Mouse (Mus musculus) heart, postnatal 4 days (tissue): ENCODE results near the gene Crk. TPM values are rescaled to one million over a fixed set of nuclear protein-coding genes. Genes with fewer than 3 reads are reported as not detected.

Source experiments
- DNase-seq: peaks from one replicate; pipeline ENCODE4 v3.0.0; 2021
- total RNA-seq, 2 experiments: library from RNA; stranded (reverse); gene quantifications; 2 replicates each; pipeline ENCODE4 v1.2.3; 2021

Gene Crk
- total RNA-seq: 100 to 1,000 TPM; 117 to 123 TPM

DNA sequence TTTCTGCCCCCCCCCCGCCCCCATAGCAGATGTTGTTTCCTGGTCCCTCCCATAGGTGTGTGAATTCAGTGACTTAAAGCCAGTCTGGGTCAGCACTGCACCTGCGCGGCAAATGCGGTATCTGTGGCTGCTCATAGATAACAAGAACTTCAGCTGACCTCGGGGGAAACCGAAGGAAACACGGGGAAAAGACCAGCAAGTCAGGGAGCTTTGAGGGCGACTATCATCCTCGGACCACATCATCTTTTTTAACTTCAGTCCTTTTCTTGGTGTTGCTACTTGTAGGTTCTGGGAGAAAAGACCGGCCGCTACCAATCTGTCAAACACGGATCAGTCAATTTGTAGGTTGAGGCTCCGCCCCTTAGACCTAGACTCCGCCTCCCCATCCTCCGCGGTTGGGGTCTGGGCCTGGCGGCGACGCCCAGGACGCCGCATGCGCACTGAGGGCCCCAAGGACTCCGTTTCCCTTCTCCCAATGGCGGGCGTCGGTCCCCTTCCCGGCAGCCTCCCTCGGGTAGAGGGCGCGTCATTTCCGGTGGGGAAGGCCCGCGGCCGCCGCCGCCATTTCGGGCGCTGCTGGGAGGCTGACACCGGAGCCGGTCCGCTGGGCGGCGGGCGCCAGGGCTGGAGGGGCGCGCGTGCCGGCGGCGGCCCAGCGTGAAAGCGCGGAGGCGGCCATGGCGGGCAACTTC is at the start of gene Crk:
Gene Crk, plus strand, starts transcription at position 513 of the 692 bp plus-strand sequence.
- DNase-seq: peak; percentile 99

DNA sequence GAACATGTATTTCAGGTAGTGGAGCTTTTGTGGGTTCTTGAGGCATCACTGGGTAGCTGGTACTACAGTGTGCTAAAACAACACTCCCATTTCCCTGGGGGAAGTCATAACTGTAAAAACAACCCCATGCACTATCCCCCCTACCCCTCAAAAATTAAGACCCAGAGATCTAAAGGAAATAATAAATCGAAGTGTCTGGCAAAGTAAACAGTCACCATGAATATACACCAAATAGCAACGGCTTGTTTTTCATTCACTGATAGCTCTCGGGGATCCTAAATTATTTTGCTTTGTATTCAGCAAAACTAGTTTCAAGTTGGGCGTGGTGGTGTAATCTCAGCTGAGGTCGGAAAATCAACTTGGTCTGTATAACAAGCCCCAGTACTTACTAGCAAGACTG is 49.0 kb upstream of the Crk start:
- DNase-seq: no peak

DNA sequence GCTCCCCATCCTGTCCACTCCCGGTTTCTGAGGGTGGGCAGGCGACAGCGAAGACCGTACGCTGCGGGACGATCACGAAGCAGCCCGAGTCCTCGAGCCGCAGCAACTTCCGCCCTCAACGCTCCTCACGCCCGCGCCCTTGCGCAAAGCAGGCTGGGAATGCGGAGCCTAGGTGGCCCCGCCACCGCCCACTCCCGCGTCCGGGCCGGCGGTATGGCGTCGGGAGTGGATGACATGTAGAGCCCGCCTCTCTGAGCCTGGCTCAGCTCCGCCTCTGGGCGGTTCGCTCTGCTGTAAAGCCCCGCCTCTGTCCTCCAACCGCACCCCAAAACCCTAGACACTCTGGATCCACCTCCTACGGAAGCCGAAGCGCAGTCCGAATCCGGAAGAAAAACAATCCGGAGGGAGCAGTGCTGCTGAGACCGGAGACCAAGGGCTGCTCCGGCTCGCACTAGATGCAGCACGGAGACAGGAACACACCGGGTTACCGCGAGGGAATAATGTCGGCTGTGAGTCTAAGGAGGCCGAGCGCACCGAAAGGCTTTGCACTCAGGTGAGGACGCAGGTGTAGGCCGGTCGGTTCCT is 48.3 kb upstream of the Crk start, which contains the start of gene Inpp5k:
Gene Inpp5k, plus strand, starts transcription at position 344 of the 585 bp plus-strand sequence.
- peak; percentile 96 for DNase-seq

DNA sequence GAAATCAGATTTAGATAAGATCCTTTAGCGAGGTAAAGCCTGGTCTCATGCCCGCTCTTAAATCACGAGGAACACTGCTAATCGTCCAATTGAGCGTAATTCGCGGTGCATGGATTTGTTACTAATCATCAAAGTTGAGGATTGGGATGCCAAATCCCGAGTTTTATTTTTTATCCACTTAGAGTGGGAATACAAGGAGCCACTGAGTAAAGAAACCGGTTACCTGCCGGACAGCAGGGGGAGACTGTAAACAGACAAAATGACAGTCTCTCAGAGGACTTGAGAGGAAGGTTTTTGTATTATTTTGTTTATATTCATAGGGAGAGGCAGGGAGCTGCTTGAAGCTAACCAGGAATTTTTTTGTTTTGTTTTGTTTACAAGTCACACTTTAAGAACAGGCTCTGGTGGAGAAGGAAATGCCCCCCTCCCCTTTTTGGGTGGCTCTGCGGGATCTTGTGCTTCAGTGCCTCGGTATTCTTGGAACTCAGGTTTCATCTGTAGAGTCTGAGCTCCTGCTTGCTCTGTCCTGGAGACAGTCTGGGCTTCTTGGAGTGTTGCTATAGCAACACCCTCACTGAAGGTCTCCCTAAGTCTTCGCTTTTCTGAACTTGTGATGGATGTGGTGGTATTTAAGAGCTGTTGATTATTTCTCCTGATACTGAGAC is 47.4 kb upstream of the Crk start:
- DNase-seq: no peak

DNA sequence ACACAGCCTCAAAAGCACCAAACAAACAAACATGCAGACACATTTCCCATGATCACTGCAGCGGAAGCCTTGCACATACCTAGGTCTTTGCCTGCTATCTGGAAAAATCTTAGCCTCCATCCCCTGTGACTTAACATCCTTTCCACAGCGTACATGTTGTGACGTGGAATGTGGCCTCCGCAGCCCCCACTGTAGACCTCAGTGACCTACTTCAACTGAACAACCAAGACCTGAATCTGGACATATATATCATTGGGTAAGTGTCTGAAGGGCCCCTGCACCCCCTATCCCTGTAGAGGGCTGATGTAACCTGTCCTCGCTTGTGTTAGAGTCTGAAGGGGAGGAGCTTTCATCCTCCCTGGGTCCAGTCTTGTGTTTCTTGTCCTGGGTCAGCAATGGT is 46.1 kb upstream of the Crk start:
- DNase-seq: no peak

DNA sequence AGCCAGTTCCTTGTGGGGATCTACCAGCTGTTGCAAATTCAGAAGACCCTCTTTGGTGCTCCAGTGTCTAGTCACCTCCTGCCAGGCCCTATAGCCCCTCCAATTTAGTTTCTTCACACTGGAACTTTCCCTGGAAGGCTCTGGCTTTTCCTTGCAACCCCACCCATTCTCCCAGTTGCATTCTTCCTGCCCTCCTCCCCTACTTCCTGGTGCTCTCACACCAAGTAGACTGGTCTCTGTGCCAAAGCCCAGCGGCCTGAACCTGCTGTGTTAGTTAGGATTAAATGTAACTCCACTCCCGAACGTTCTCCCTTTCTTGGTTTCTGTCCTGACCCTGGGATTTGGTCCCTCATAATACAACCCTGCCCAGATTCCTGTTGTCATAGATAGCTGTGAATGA is 44.3 kb upstream of the Crk start:
- DNase-seq: no peak

DNA sequence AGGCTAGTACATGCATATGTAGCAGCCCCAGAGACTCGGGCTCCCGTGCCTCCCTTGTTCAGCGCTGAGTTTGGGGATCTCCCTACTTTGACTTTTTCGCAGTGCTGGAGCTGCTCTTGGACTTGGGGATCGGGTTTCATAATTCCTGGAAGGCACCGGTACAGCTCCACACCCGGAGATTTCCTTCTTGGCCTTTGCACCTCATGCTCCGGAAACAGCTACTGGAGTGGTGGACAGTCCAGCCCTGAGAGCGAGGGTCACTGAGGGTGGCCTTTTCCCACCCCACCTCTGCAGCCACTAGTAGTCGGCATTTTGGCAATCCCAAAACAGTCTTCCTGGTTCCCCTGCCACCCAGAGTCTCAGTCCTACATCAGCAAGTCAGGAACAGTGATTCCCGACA is 43.7 kb upstream of the Crk start:
- DNase-seq: no peak

DNA sequence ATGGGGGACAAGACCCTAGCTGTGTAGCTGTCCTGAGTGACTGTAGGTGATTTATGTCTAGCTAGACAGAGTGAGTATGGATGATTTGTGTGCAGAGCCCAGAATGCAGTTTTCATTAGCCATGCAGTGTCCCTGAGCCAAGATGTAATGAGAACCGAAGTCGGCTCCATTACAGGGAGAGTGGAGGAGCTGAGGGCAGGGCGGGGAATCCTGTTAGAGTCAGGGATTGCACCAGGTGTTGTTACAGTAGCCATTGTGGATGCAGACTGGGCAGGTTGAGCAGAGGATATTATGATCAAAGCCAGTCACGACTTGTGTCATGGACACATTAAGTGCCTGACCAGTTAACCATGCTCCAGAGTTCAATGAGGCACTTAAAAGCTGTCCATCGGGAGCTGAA is 35.7 kb upstream of the Crk start:
- DNase-seq: no peak

DNA sequence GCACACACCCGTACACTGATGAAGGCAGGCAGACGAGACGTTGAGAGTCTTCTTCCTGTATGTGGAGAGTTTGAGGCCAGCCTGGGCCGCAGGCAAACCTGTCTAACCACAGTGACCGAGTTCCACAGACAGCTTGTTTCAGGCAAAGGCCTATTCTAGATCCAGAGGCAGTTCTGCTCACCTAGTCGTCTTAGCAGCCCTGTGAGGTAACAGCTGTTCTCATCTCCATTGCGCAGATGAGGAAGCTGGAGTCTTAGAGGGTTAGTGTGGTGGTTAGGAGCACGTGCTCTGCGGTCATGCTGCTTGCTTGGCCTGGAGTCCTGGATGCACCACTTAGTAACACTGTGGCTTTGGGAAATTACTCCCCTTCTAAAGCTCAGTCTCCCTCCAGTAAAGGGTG is 34.4 kb upstream of the Crk start:
- no peak for DNase-seq

DNA sequence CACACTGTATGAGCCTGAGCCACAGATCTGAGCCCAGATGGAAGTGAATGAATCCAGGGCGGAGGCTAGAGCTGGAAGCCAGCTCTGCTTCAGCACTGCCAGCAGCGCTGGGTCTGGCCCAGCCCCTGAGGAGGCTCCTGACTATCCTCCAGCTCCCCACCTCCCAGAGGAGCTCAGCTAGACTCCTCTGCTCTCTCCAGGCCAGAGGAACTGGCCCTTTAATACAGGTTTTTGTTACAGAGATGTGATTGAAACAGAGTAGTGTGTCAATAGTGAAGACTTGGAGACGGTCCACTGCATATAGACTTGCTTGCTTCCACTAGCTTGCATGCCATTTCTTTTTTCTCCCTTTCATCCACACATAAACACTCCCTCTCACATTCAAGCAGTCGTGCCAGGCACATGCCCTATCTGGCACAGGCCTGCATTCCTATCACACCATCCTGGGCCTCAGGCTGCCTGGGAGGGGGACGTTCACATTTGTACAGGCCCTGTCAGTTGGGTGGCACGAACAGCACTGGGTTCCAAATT is 31.3 kb upstream of the Crk start:
- DNase-seq: peak; percentile 72

DNA sequence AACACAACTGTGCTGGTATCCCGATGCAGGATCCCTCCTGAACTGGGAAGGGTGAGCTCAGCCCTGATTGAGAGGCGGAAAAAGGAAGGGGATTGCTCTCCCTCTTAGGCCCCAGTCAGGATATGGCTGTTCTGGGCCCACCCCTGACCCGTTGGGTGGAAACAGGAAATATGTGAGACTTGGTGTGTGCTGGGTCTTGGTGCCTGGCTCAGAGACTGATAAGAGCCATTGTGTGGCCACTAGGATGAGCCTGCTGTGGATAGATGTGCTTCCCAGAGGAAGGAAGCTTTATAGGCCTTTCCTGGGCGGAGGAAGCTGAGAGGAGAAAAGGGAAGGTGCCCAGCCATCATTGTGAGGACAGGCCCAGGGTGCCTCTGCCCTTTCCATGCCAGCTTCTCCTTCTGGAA is 29.9 kb upstream of the Crk start:
- DNase-seq: peak; percentile 60

DNA sequence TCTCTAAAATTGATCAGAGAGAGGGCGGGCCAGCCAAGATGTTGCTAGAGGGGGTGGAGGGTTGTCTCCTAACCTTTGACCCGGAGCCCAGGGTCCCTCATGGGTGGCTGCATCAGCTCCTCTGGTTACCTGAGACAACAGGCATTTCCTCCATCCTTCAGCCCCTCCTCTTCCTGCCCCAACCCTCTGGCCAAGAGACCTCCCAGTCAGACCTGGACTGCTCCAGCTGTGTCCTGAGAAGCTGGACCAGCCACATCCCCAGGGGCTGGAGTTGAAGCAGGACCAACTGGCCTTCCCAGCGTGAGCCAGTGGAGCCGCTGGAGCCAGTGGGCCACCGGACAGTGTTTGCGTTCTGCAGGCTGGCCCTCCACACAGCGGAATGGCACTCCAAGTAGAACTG is 28.7 kb upstream of the Crk start, which contains the start of gene Myo1c:
Gene Myo1c, plus strand, starts transcription at position 194 of the 400 bp plus-strand sequence.
- DNase-seq: peak; percentile 75

DNA sequence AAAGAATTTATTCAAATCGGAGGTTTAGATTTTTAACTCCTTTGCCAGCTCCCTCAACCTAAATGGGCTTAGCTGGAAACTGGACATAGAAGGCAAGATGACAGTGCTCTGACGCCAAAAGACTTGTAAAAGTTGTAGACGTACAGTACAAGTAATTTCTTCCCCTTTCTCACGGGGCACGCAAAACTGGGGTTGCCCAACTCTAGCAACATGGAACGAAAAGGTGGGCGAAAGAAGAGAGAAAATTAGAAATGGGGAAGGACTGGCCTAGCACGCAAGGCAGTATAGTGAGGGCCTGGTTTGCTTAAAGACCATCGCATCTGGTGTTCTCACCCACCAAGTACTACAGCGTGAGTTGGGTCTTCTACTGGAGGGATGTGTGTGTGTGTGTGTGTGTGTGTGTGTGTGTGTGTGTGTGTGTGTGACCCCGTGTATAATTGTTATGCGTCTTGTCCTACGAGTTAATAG is 28.1 kb upstream of the Crk start:
- DNase-seq: no peak

DNA sequence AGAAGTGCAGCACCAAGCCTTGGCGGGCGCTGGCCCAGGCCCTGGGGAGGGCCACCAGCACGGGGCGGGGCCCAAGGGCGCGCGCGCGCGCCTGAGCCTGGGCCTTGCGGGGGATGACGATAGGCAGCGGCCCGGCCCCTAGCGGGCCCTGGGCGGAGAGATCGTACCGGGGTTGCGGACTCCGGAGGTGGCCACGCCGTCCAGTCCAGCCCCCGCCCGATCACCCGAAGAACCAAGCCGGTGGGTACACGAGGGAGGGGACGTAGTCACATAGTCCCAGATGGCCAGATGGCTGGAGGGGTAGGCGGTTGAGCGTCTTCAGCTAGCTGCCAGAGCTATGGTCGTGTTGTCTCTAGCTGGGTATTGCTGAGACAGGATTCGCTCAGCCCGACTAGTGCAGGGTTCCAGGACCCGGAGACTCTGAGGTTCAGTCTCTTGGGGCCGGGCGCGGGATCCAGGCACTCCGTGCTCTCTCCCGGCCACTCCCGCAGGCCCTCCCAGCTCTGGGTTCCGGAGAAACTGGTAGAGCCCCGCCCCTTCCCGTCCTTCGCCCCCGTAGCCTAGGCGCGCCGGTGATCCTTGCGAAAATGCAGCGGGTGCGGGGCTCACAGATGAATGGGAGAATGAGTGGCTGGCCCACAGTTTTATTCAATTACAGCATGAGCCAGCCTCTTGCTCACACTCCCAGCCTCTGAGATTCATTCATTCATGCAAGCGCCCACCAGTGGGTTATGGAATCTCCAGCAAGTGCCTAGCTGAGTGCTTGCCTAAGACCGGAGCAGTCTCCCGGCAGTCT is 27.4 kb upstream of the Crk start:
- DNase-seq: peak; percentile 88

DNA sequence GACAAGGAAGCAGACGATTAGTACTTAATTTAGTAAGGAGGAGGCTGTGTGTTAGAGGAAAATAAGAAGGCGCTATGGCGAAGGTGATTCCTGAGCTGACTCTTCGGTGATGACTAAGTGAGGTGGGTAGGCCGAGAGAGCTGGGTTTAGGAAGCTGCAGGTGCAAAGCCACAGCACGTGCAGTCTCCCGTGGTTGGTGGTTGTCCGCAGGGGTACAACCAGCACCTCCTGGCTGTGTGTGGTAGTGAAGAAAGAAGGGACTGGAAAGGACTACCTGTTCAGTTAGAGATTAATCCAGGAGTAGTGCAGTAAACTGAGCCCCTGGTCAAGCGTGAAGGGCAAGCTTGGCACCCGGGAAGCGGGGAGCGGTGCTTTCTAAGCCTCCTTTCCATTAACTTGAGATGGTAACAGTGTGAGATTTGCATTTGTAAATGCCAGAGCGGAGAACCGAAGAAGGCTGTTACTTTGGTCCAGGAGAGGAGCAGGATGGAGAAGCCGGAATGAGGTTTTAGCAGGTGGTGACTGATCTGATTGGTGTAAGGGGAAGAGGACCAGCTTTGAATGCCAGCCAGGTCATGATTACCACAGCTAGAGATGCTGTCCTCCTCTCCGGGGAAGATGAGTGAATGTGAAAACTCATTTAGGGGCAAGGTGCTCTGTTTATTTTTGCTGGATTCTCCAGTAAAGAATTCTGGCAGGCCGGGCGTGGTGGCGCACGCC is 26.7 kb upstream of the Crk start:
- DNase-seq: no peak

DNA sequence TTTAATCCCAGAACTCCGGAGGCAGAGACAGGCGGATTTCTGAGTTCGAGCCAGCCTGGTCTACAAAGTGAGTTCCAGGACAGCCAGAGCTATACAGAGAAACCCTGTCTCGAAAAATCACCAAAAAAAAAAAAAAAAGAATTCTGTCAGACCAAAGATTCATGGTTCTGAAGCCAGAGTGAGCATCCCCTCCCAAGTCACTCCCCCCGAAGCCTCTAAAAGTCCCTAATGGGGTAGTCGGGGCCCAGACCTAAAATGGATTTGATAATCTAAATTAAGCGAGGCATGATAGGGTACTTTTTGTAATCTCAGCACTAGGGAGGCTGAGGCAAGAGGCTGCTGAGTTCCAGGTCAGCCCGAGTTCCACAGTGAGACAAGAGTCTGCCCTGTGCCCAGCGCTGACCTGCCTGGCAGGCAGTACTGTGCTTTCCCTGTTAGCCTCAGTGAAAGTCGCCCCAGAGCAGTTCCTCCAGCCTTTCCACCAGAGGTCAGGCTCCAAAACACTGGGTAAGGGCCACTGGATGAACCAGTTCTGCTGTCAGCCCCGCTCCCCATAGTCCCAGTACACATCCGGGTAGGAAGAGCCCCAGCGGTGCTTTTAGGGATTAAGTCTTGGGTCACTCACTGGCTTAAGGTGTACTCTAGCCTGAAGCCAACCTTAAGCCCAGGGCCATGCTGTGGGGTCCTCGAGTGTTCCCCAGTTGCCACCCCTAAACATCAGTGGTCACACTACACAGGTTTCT is 25.9 kb upstream of the Crk start:
- DNase-seq: peak; percentile 42

DNA sequence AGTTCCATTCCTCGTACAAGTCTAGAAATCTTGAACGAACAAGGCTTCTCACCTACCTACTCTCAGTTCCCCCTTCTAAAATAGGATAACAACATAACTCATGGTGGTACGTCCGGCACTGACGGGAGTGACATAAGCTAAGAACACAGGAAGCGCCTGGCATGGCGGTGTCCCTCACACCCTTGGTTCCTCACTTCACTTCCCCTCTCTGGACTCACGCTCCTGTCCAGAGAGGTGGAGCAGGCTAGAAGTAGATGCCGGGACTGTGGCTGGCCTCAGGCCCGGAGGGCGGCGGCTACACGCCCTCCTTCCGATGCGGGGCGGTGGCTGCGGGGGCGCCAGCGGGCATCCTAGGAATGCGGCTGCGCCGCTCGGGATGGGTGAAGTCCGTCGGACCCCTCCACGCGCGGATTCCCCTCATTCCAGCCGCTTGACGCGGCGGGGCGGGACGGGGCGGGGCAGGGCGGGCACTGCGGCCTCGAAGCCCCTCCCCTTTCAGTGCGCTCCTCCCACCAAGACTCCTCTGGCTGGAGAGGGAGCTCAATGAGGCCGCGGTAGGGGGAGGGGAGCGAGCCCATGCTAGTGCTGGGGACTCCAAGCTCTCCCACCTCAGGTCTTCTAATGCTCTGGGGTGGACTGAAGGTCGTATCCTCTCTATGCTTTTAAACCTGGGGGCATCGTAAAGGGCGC is 25.1 kb upstream of the Crk start:
- peak; percentile 89 for DNase-seq

DNA sequence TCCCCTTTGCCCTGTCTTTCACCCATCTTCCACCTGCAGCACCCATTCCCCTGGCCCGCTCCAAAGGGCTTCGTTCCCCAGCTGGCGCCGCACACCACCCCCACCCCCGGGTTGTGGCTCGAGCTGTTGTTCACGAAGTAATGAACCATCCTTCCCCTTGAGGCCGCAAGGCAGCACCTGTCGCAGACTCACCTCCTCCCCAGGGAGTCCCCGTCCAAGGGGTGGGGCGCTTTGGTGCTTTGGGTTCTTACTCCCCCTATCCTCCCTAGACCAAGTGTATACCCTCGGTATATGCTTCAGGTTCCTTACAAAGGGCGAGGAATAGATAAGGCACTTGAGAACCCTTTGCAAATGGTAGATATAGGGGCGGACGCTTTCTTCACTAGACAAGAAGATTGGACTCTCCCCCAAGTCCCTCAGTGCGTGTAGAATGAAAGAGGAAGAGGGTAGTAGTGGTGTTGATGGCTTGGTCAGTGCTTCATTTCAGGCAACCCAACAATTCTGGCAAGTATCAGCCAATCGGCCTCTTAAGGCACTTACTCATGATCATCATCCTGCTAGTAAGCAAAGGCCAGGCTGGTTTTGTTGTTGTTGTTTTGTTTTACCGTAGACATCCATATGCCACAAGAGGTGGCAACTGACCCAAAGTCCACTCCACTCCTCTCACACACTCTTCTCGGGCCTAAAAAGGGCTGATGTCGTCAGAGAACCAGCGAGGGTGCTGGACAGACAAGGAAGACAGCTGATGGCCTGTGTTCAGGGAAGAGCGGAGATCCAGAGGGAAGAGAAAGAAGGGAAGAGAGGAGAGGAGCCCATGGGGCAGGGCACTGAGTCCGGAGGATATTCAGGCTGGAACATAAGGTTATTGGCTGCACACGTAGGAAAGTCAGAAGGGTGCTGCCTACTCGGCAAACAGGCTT is 24.3 kb upstream of the Crk start:
- no peak for DNase-seq
